Mouse (Mus musculus) stomach, postnatal 0 days (tissue): ENCODE results near the gene Cecr2. TPM values are rescaled to one million over a fixed set of nuclear protein-coding genes. Genes with fewer than 3 reads are reported as not detected.
A peak's percentile ranks its signal among the peaks of the same experiment; 100 is the strongest.

ENCODE experiments used
- ATAC-seq: fragments of 200-750 bp; cut with Nextera tagmentation; 2 replicates; pipeline ENCODE4 v1.8.0; 2017; ENCODE audit not compliant: low FRiP score, low TSS enrichment
- DNase-seq: peaks from one replicate; pipeline ENCODE4 v3.0.0-alpha.2; 2016; ENCODE audit warnings: low spot score
- H3K27ac ChIP-seq: fragments of 300-500 bp; sonication (generic); replicated peaks from 2 replicates; pipeline ENCODE4 v1.5.1; 2014; ENCODE audit warnings: mild to moderate bottlenecking, control low read depth
- H3K27me3 ChIP-seq: fragments of 300-500 bp; sonication (generic); 2 replicates; pipeline ENCODE4 v1.6.1; 2014; ENCODE audit warnings: low read length; ENCODE audit not compliant: control insufficient read depth, insufficient read depth
- H3K36me3 ChIP-seq: fragments of 300-500 bp; sonication (generic); 2 replicates; pipeline ENCODE4 v1.6.1; 2014; ENCODE audit warnings: low read length, mixed read lengths; ENCODE audit not compliant: control insufficient read depth, insufficient read depth
- H3K4me1 ChIP-seq: fragments of 300-500 bp; sonication (generic); replicated peaks from 2 replicates; pipeline ENCODE4 v1.6.1; 2014; ENCODE audit warnings: antibody characterized with exemption; ENCODE audit not compliant: control insufficient read depth, insufficient read depth
- H3K4me2 ChIP-seq: fragments of 300-500 bp; sonication (generic); replicated peaks from 2 replicates; pipeline ENCODE4 v1.6.1; 2014; ENCODE audit warnings: low read depth, mild to moderate bottlenecking, control low read depth, moderate library complexity
- H3K4me3 ChIP-seq: fragments of 300-500 bp; sonication (generic); 2 replicates; pipeline ENCODE4 v1.5.1; 2014; ENCODE audit warnings: low read depth, low read length, control low read depth
- H3K9ac ChIP-seq: fragments of 300-500 bp; sonication (generic); 2 replicates; pipeline ENCODE4 v1.6.1; 2014; ENCODE audit warnings: mild to moderate bottlenecking, low read length, control low read depth, mixed read lengths
- H3K9me3 ChIP-seq: fragments of 300-500 bp; sonication (generic); 2 replicates; pipeline ENCODE4 v1.6.1; 2016; ENCODE audit warnings: low read length; ENCODE audit not compliant: control insufficient read depth
- CTCF ChIP-seq: IDR thresholded peaks from 2 replicates; pipeline ENCODE4 v1.5.1; 2016; ENCODE audit warnings: antibody characterized with exemption, low read depth, mild to moderate bottlenecking, moderate library complexity
- EP300 ChIP-seq: optimal IDR thresholded peaks from 2 replicates; pipeline ENCODE3; 2016; ENCODE audit warnings: antibody characterized with exemption
- WGBS: fragments of 180-500 bp; shearing (Covaris S2); extraction: QIAGEN DNeasy Blood & Tissue Kit; methylation state at CpG from one replicate; pipeline ENCODE4 v1.1.7; 2014; 5-methylcytosine and 5-hydroxymethylcytosine counted together
- polyA plus RNA-seq: library from polyadenylated mRNA; unstranded; fragments of >200 nt; fragmentation: Nextera tagmentation; extraction: Ambion mirVana; gene quantifications from 2 replicates; pipeline ENCODE4 v1.2.1, GENCODE M21; 2015

Gene Cecr2
- polyA plus RNA-seq, 1 experiment from 2014 or later: 0.65 TPM

DNA sequence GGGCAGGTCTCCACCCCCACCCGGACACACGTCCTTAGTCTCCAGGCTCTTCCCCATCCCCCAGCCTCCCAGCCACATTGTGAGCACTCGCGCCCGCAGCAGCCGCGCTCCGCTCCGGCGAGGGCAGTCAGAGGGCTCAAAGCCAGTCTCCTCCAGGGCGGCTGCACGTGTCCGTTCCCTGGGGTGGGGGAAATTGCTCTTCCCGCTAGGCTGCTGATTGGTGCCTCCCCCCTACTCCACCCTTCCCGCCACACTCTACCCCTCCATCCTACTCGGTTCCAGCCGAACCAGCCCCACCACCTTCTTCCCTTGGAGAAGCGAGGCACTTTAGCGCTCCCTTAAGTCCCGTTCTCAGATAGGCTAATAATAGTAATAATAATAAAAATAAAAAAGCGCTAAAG is 754 bp upstream of the Cecr2 start:
- Histone ChIP-seq H3K27me3 (no peaks in the 10 kb centered on the region), H3K27ac (peak overlapping the region; percentile 81; the same call in 1 of the 2 replicates), H3K9me3 (no peaks in the 10 kb centered on the region), H3K36me3 (no peaks in the 10 kb centered on the region), H3K4me2 (peak overlapping the region; percentile 99), H3K9ac (0 out of 2 replicates have a peak overlapping the region, but pooled peaks have one; percentile 18), H3K4me3 (peak overlapping the region; percentile 67), H3K4me1 (no peaks in the 10 kb centered on the region)
- TF ChIP-seq CTCF (no peak), EP300 (no peak)
- ATAC-seq (peak; percentile 73), DNase-seq (peak; percentile 45)
- WGBS: under 1% methylated on average over 21 of the region's 21 CpGs

GRCm38 (mm10) chr6:120666761-120667421 is 722 bp downstream of the Cecr2 start:
- TF ChIP-seq CTCF (no peak), EP300 (no peak)
- peak; percentile 43 for ATAC-seq
- DNase-seq: peak; percentile 47

DNA sequence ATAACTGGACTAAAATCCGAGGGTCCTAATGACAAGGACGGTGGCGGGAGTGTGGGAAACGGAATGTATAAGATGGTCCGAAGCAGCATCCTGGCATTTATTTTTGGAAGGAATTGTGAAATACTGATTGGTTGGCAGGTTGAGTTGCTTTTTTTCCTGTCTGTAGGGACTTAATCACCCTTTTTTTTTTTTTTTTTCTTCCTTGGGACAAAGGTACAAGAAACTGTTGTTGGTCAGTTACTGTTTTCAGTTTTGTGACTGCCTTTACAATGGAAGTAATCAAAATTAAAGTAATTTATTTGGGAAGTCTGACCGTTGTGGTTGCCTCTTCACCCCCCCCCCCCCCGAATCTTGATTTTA is 1.2 kb downstream of the Cecr2 start:
- H3K4me3 ChIP-seq: peak overlapping the region; percentile 67
- TF ChIP-seq EP300 (no peak), CTCF (no peak)
- ATAC-seq: no peak
- no peak overlapping the region for H3K27ac ChIP-seq
- no peaks in the 10 kb centered on the region for H3K27me3 ChIP-seq
- no peaks in the 10 kb centered on the region for H3K36me3 ChIP-seq
- DNase-seq: no peak
- no peaks in the 10 kb centered on the region for H3K9me3 ChIP-seq
- no peaks in the 10 kb centered on the region for H3K4me1 ChIP-seq
- H3K4me2 ChIP-seq: peak overlapping the region; percentile 99
- WGBS: under 1% methylated on average over 7 of the region's 7 CpGs
- peak overlapping the region; percentile 68 for H3K9ac ChIP-seq

More at GRCm38 (mm10) chr6:120666761-120667421, 722 bp downstream of the Cecr2 start:
- under 1% methylated on average over 64 of the region's 87 CpGs for whole genome bisulfite sequencing
- H3K36me3 ChIP-seq: no peaks in the 10 kb centered on the region
- H3K27ac ChIP-seq: peak overlapping the region; percentile 81
- H3K9ac ChIP-seq: peak overlapping the region; percentile 68
- H3K4me3 ChIP-seq: peak overlapping the region; percentile 67
- H3K4me1 ChIP-seq: no peaks in the 10 kb centered on the region
- no peaks in the 10 kb centered on the region for H3K9me3 ChIP-seq
- H3K4me2 ChIP-seq: peak overlapping the region; percentile 99
- H3K27me3 ChIP-seq: no peaks in the 10 kb centered on the region

DNA sequence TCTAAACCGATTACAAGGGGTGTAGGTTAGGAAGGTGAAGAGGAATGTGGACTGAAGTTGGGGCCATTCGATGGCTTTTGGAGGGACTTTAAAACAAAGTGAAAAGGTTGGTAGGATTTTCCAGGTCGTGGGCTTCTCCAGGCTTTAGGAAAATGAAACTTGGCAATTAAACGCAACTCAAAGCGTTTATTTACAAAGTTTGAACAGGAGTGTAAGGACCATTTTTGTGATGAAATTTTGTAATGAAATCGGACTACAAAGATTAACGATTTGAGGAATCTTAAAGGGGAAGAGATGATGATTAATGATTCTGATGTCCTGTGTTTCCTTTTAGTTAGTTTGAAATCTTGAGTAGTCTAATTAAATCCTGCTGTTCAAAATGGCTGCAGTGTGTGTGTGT is 1.7 kb downstream of the Cecr2 start:
- peak overlapping the region; percentile 99 for H3K4me2 ChIP-seq
- TF ChIP-seq CTCF (no peak), EP300 (no peak)
- DNase-seq (no peak), ATAC-seq (no peak)
- H3K27ac ChIP-seq: no peak overlapping the region
- no peaks in the 10 kb centered on the region for H3K9me3 ChIP-seq
- H3K4me3 ChIP-seq: peak overlapping the region; percentile 67
- H3K36me3 ChIP-seq: no peaks in the 10 kb centered on the region
- no peaks in the 10 kb centered on the region for H3K4me1 ChIP-seq
- WGBS: 19% methylated on average over 7 of the region's 7 CpGs
- no peaks in the 10 kb centered on the region for H3K27me3 ChIP-seq
- no peak overlapping the region for H3K9ac ChIP-seq

DNA sequence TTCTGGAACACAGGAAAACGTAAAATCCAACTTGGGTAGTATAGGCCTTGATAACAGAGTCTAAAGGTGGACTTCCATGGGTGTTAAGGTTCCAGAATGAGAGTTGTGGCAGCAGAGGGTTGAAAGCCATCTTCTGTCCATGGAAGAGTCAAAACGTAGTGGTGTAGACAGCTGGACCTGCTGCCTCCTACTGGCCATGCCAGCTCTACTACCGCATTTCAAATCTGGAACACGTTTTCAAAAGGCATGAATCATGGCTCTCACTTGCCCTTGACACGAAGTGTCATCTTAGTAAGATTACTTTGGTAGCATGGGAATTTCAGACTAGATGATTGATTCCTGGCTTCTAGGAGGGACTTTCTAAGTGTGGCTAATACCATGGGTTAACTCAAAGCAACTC is 8.0 kb downstream of the Cecr2 start:
- Histone ChIP-seq H3K4me3 (no peak overlapping the region), H3K9ac (no peak overlapping the region), H3K27me3 (no peaks in the 10 kb centered on the region), H3K27ac (no peak overlapping the region), H3K4me2 (no peak overlapping the region), H3K4me1 (no peaks in the 10 kb centered on the region), H3K9me3 (no peaks in the 10 kb centered on the region), H3K36me3 (no peaks in the 10 kb centered on the region)
- ATAC-seq (no peak), DNase-seq (no peak)
- TF ChIP-seq EP300: no peak
- peak; percentile 61 for TF ChIP-seq CTCF
- 53% methylated on average over 5 of the region's 5 CpGs for WGBS

DNA sequence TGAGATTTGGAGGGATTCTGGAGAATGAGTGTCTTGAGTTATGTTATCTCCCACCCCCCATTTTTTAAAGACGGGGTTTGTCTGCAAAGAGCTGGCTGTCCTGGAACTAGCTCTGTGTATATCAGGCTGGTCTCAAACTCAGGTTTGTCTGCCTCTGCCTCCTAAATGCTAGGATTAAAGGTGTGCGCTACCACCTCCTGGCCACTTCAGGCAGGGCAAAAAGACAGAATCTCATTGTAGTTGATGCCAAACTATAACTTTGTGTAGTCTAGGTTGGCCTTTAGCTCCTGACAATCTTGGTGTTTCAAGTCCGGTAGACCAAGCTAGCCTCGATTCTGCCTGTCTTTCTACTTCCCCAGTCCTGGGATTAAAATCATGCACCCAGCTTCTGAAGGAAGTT is 8.7 kb downstream of the Cecr2 start:
- ATAC-seq: no peak
- H3K4me3 ChIP-seq: no peak overlapping the region
- no peak overlapping the region for H3K4me2 ChIP-seq
- H3K9me3 ChIP-seq: no peaks in the 10 kb centered on the region
- peak; percentile 23 for DNase-seq
- H3K27me3 ChIP-seq: no peaks in the 10 kb centered on the region
- H3K9ac ChIP-seq: no peak overlapping the region
- H3K27ac ChIP-seq: no peak overlapping the region
- WGBS: 81% methylated on average over 4 of the region's 4 CpGs
- H3K4me1 ChIP-seq: no peaks in the 10 kb centered on the region
- TF ChIP-seq EP300 (no peak), CTCF (peak; percentile 75)
- H3K36me3 ChIP-seq: no peaks in the 10 kb centered on the region
